Mouse (Mus musculus) embryo, embryonic 11.5 days (tissue): ENCODE measurements at regions not wholly inside any gene's neighbourhood (a gene's known extent, or its start where the extent isn't known, plus 50 kb on each side); places are given as distances from the start of the nearest gene placed in this dataset.

Experiments
- DNase-seq: peaks from one replicate; pipeline ENCODE4 v3.0.0-alpha.2; 2012; ENCODE audit warnings: low read depth, low spot score

DNA sequence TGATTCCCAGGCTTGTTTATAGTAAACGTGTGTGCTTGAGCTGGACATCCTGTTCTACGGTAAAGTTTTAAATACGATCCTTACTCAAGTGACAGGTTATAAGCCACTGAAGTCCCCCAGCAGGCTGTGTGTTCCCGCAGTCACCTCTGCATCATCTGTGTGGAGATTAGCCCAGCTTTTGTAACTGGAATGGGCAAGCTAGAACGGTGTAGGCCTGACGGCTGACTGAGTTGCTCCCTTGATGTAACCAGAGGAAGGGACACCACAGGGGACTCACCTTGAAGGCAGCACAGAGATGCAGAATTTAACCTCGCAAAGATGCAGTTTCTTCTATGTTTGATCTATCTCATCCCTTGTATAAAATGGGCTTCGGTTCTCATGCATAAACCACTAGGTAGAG lies 418.4 kb upstream of the Pou3f3 start:
- DNase-seq: no peak

DNA sequence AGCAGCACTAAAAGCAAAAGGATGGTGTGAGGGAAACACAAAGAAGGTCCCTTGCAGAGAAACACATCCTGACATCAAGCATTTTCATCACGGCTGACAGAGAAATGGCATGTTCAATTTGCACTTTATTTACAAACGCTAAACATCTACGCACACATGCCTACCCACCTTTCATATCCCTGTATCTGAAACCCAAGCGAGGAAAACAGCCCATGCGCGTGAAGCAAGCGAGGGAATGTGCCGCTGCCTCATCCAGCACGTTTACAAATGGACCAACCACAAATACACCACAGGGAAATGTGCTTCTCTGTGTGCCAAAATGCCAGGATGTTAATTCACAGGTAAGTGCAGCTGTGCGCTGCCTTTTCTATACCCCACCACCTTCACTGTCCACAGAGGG lies 399.7 kb upstream of the Pou3f3 start:
- DNase-seq: no peak

DNA sequence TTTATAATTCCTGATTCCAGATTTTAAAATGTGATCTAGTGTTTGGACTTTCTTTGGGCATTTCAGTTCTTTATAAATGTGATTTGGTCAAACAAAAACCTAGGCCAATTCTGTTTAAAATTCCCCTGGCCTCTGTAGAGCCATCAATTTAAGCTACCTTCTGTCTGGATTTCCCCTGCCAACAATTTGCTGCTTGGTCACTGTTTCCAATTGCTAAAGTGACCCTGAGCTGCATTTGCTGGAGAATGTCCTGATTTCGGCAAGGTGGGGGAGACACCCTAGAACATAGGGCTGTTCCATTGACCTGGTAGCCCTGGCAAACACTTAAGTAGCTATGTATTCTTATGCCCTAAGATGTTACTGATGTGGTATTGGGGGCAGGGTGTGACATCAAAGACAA lies 386.3 kb upstream of the Pou3f3 start:
- DNase-seq: no peak

GRCm38 (mm10) chr1:42313494-42313893 lies 382.1 kb upstream of the Pou3f3 start:
- DNase-seq: no peak

- DNase-seq: no peak
Measured at GRCm38 (mm10) chr1:42351884-42352283, 343.7 kb upstream of the Pou3f3 start.

DNA sequence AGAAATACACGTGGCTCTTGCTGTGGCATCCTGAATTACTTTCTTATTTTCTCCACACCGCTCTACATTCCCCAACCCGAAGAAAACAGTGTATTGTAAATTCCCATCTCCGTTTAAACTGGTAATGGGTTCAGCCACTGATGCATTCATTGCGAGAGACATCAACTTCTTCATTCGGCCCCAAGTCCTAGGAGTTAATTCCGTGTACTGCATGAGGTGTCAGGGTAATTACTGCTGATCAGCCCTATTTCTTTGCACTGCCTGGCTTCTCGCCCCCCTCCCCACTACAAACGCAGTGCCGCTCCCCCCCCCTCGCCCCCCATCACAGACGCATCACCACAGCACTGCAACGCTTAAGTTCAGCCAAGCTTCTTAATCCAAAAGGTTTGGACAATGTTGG lies 343.2 kb upstream of the Pou3f3 start:
- DNase-seq: no peak

DNA sequence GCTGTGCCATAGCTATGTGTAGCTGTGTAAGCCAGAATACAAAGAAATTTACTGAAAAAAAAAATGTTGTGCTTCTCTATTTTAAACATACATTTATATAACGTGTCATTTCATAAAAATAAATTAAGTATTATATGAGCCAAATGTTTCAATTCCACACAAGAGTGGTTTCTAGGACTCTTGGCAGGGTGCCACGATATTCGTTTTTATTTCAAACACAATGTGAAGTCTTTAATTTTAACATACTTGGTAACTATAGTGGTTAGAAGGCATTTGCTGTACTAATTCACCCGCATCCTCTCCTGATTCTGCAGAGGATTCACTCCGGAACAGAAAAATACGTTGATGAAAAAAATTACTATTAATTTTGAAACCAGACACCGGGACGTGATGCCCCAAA lies 342.5 kb upstream of the Pou3f3 start:
- DNase-seq: no peak

DNA sequence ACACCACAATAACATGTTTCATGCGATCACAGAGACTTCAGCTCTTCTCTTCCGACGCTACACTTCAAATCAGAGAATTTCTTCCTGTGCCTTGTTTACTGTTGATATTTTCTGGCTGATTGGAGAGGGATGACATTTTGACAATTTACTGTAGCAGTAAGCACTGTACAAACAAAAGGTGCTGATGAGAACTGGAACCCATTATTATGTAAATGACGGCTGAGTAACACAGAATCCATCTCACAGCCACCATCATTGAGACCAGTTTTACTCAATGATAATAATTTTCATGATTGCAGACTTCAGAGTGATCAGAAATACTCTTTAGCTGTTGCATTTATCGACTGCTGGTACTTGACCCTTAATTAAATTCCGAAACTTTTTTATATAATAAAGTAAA lies 341.5 kb upstream of the Pou3f3 start:
- no peak for DNase-seq

- DNase-seq: no peak
Measured at GRCm38 (mm10) chr1:42362438-42362837, 333.1 kb upstream of the Pou3f3 start.

- no peak for DNase-seq
Measured at GRCm38 (mm10) chr1:42365648-42366324, 329.8 kb upstream of the Pou3f3 start.

- no peak for DNase-seq
Measured at GRCm38 (mm10) chr1:42387919-42388684, 307.5 kb upstream of the Pou3f3 start.

- DNase-seq: no peak
Measured at GRCm38 (mm10) chr1:42388740-42389139, 306.8 kb upstream of the Pou3f3 start.

- no peak for DNase-seq
Measured at GRCm38 (mm10) chr1:42395651-42396260, 299.8 kb upstream of the Pou3f3 start.

- no peak for DNase-seq
Measured at GRCm38 (mm10) chr1:42398461-42399154, 297.0 kb upstream of the Pou3f3 start.

GRCm38 (mm10) chr1:42415817-42416538 lies 279.6 kb upstream of the Pou3f3 start:
- DNase-seq: no peak

DNA sequence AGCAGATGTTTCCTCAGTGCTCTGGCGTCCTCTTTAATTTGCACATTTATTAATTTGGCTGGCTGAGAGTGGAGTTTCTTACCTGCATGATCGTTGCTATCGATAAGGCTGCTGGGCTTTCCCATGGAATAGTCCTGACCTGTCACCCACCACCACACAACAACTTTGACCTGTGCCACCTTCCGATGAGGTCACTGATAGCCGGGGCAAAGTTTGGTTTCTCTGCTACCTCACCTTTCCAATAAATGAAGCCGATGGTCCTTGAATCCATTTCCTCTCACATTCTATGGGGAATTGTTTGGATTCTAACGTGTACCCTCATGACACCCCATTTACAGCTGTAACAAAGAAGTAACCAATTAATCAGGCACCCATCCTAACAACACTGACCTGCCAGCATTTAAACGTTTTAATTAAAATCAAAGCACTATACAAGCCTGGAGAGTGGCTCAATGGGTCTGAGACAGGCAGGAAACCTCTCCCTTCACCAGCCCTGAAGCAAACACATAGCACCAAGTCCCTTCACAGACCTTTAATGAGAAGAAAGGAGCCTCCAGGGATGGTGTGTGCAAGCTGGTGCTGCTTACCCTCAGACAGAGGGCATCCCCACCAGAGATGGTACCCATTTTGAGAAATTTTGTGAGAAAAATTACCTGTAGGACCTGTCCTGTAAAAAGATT lies 278.9 kb upstream of the Pou3f3 start:
- DNase-seq: no peak

DNA sequence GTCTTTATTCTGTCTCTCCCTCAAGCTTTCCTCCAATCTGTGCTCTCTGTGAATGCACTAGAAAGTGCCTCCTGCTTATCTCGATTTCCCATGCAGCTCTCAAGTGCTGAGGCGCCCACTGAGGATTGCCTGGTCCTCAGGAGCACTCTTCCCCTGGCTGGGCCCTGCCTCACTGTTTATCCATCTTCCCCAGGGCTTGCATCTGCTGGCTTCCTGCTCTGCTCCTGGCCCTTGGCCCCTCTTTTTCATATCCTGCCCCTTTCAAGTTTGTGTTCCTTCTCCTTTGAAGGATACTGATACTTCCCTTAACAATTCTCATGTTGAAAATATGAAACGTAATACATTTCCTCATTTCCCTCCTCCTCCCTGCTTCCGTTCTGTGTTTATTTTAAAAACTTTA lies 277.8 kb upstream of the Pou3f3 start:
- no peak for DNase-seq

GRCm38 (mm10) chr1:42418233-42418632 lies 277.3 kb upstream of the Pou3f3 start:
- no peak for DNase-seq

- no peak for DNase-seq
Measured at GRCm38 (mm10) chr1:42436366-42436998, 259.1 kb upstream of the Pou3f3 start.

DNA sequence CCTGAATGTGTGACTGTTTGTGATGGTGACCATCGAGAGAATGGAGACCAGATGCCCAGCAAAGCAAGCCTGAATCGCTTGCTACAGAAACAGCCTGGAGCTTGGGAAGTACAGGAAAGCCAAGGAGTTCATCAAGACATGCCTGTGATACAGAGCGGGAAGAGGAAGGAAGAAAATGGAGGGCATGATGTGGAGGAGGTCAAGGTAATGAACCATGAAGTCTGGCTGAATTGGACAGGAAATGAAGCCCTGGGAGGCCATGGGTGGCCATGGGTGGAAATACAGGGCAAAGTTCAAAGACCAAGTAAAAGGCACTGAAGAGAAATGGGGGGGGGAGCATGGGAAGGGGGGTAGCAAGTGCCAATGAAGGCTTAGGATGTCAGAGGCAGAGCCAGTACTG lies 227.2 kb upstream of the Pou3f3 start:
- no peak for DNase-seq
